Mouse (Mus musculus) megakaryocyte, embryonic 14.5 days (primary cell): Measurements from ENCODE around the gene Adamtsl1.

Experiments used
- FLI1 ChIP-seq: IDR thresholded peaks from 2 replicates; pipeline ENCODE4 v1.6.1; 2012; ENCODE audit warnings: low read length, inconsistent platforms, mixed read lengths
- GATA1 ChIP-seq: IDR thresholded peaks from 3 replicates; pipeline ENCODE4 v1.6.1; 2012; ENCODE audit warnings: mixed read lengths, low read length, inconsistent platforms, borderline replicate concordance

- TF ChIP-seq GATA1 (no peak), FLI1 (no peak)
Measured at GRCm38 (mm10) chr4:86310806-86311730, 797.1 kb downstream of the Adamtsl1 start.
